Mouse (Mus musculus): Measurements from ENCODE around the gene Ikzf3.
A peak's percentile ranks its signal among the peaks of the same experiment; 100 is the strongest.

Gene Ikzf3

DNA sequence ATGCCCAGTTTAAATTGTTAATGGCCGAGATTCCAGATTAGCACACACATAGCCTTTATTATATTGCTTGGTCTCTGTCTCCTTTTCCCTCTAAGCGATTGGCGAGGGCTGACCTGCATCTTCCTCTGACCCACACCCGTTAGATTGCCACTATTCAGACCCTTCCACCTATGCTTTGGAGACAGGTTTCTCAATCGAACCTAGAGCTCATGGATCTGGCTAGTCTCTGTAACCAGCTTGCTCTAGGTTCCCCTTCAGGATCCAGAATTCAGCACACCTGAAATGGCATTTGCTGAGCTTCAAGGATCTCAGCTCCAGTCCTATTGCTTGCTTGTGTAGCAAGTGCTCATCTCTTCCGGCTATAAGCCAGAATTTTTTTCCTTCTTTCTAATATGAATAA is 23.6 kb upstream of the Ikzf3 start:
- DNase-seq (ENCODE audit: low spot score in 2 of 2) = no peak

DNA sequence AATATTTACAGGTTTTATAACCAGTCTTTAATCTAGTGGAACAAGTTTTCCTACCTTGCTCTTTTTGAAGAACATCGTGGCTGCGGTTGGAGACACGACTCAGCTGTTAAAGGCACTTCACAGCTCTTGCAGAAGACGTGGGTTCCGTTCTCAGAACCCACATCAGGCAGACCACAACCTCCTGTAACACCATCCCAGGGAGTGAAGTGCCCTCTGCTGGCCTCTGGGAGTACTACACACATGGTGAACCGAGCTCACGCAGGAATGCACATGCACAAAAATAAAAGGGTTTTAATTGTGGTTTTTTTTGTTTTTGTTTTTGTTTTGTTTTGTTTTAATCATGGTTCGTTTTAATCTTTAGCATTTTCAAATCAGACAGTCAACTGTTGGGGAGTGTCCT is 22.5 kb upstream of the Ikzf3 start:
- DNase-seq (ENCODE audit: low spot score in 2 of 2) = peak in 1 of 2 experiments; percentile 41

DNA sequence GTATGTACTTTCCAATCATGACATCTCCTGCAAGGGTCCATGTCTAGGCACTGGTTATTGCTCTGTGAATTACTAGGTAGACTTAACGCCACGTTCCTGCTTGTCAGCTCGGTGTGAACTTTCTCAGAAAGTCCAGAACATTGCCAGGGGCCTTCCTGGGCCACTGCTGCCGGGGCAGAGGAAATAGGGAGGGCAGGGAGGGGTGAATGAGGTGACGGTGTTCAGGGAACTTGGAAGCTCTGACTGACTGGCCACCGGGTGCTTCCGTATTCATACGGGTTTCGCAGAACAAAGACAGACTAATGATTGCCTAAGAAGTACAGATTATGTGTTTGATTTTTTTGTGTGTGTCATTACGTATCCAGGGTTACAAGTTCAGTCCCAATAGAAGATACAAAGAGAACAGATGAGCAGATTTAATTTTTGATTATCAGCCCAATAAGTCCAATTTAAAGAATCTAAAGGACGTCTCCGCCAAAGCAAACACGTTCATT is 18.1 kb upstream of the Ikzf3 start:
- DNase-seq (ENCODE audit: low spot score in 2 of 2) = no peak

DNA sequence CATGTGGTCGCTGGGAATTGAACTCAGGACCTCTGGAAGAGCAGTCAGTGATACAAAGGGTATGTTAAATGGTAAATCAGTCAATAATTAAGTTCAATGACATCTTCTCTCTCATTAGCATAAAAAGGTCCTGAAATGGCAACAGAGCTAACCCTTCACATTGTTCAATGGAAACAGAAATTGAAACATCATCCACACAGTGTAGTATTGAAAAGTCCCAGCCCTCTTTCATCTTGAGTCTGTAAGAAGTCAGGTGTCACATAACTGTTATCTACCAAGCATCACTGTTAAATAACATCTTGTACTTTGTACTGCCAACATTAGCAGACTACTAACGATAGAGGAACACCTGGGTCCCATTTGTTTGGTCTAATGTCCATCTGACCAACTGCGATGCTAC is 17.2 kb upstream of the Ikzf3 start:
- no peak for DNase-seq (ENCODE audit: low spot score in 2 of 2)

DNA sequence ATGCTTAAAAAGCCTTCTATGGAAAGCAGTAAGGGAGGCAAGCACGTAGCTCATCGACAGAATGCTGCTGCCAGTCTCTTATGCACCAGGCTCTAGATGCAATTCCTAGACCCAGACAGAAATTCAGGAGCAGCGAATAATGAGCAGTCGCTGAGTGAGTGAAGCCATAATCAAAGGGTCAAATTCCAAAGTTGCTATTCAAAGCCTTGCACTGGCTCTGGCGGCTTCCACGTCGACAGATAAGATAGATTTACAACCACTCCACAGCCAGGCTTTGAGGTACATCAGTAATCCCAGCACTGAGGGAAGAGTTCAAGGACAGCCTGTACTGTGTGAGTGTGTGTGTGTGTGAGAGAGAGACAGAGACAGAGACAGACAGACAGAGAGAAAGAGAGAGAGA is 15.1 kb upstream of the Ikzf3 start:
- DNase-seq (ENCODE audit: low spot score in 2 of 2) = no peak

DNA sequence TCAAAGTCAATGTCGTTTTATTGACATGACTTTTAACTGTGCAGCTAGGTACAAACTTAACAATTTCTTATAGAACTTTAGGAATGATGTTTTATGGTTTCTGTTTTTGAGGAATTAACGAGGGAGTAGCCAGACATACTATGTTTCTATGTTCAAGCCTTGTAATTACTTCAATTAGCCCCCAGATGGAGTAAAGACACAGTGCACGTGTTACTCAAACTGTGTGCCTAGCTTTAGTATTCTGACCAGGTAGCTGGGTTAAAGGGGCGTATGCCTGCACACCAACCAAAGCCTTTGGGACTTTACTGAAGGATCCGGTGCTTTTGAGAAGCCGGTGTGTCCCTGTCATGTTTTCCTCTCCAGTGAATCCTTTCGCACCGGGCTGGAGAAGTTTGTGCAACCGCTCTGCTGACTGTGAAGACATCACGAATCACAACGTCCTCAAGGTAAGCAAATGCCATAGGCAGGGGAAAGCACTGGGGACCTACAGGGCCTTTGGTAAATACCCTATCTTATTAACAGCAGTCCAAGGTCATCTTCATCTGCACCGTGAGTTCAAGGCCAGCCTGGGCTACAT is 9.4 kb upstream of the Ikzf3 start:
- DNase-seq (ENCODE audit: low spot score in 2 of 2) = no peak

DNA sequence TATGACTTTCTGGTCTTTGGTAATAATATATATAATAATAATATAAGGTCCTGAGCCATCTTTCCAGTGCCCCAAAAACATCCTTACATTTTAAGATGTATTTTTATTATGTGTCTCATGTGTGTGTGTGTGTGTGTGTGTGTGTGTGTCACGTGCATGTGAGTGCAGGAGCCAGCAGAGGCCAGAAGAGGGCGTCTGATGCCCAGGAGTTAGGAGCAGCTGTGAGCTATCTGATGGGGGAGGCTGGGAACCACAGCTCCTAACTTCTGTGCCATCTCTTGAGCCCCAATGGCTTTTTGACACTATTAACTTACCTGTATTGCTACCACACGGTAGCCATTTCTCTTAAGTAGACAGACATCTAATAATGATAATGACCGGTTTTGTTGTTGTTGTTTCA is 8.1 kb upstream of the Ikzf3 start:
- DNase-seq (ENCODE audit: low spot score in 2 of 2) = no peak

DNA sequence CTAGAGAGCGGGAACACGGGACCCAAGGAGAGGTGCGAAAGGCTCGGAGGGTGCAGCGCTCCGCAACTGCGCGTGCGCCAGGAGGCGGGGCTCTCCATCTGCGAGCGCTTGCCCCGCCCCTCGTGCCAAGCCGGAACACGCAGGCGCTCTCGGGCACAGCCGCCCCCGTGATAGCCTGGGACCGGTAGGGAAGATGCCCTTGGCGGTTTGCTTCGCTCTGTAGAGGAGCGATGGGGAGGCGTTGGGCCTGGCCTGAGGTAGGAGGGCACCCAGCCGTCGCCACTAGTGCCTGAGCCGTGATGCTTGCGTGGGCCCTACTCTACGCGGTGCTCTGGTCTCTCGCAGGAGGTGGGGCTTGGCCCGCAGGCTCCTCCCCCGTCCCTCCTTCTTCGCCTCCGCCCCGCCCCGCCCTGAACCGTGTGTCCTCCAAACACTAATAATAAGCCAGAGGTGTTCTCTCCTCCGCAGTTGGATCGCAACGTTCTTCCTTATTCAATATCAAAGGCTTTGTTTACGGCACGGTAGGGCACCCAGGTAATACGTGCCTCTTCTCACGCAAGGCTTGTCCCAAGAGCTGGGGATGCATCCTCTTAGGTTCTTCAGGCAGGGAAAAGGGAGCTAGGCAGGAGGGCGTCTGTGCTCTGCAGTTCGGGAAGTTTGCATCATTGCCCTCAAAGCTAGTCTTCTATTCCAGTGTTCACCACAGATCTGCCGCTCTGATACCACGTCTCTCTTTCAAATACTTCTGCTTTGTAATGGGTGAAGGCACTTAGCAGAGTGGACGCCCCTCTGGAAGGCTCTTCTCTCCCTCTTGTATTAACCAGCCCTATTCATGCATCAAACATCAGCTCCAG is 5.4 kb upstream of the Ikzf3 start, which contains the start of gene Zpbp2:
Gene Zpbp2 (plus strand): TSS at position 123 of the 854 bp plus-strand sequence.
- DNase-seq (ENCODE audit: low spot score in 2 of 2) = peak; percentile 93 to 97

DNA sequence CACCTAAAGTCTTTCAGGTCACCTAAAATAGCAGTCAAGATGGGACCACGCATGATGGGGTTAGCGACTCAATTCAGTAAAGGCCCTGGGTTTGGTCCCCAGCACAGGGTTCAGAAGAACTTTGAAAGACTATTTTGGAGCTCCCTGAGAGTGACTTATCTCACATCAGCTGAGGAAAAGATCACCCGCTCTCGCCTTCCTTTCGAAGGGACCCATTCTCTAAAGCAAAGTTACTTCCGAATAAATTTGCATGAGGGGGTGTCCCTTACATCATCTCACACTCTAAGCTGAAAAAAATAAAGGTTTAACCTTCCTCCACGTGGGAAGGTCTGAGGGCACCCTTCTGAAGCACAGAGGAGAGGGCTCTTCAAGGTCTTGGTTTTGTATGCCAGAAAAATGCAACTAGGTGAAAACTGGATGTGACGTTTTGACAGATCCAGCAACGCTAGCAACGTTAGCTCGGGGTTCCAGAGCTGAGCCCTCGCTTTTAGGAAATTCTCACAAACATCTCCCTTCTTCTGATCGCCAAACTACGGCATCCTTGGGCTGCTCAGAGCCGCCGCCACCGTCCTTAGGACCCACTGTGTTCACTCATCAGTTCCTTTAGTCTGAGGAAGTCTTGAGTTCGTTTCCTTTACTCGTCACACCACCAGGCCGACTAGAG is 4.6 kb upstream of the Ikzf3 start:
- DNase-seq (ENCODE audit: low spot score in 2 of 2) = peak; percentile 20 to 31

DNA sequence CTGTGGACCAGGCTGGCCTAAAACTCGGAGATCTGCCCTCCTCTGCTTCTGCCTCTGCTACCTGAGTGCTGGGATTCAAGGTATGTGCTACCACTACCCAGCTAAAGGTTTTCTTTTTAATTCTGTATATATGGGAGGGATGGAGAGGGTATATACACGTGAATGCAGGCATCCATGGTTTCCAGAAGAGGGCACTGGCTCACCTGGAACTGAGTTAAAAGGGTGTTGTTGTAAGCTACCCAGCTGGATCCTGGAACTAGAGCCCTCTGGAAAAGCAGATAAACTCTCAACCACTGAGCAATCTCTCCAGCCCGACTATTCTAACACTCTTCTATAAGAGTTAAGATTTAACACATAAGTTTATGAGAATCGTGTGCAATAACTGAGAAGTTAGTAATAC is 3.5 kb upstream of the Ikzf3 start:
- DNase-seq (ENCODE audit: low spot score in 2 of 2) = no peak

DNA sequence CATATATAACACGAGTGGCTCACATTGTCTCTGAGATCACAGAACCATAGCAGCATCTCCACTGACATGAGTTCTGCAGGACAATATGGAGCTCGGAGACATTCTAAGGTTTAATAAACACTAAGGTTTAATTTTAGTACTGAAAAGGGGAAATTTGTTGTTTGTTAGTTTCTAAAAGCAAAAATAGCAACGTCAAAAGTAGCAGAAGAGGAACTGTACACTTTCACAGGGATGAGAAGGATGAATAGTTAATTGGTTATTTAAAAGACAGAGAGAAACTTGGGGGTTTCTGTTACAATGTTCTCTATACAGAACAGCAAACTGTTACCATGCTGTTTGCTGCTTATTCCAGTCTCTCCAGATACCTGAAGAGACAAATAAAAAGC is 1.5 kb upstream of the Ikzf3 start:
- no peak for DNase-seq (ENCODE audit: low spot score in 2 of 2)

DNA sequence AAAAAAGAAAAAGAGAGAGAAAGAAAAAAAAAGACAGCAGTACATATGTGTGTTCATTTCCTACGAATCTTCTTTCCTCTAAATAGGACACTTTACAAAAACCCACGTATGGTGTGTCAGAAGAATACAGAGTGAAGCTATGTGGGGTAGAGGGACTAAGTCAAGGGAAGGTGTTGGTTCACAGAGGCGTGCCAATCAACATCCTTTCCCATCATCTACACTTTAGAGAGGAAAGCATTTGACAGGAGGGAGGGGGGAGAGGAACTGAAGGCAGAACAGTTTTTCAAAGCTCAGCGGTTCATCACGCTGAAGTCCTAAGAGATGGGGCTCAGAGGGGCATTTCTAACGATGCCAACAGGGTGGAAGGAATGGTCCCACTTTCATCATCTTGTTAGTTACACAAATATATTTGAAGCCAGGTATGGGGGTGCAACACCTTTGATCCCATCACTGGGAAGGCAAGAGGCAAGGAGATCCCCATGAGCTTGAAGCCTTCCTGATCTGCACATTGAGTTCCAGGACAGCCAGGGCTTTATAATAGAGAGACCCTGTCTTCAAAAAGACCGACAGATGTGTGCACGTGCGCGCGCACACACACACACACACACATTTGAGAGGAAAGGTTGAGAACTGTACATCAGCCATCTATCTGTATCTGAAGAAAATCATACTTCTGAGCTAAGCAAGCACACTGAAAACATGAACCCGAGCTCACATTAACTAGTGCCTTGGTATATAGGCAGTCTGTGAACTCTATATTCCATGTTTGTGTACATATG is 887 bp upstream of the Ikzf3 start:
- peak in 1 of 2 experiments; percentile 30 for DNase-seq (ENCODE audit: low spot score in 2 of 2)

DNA sequence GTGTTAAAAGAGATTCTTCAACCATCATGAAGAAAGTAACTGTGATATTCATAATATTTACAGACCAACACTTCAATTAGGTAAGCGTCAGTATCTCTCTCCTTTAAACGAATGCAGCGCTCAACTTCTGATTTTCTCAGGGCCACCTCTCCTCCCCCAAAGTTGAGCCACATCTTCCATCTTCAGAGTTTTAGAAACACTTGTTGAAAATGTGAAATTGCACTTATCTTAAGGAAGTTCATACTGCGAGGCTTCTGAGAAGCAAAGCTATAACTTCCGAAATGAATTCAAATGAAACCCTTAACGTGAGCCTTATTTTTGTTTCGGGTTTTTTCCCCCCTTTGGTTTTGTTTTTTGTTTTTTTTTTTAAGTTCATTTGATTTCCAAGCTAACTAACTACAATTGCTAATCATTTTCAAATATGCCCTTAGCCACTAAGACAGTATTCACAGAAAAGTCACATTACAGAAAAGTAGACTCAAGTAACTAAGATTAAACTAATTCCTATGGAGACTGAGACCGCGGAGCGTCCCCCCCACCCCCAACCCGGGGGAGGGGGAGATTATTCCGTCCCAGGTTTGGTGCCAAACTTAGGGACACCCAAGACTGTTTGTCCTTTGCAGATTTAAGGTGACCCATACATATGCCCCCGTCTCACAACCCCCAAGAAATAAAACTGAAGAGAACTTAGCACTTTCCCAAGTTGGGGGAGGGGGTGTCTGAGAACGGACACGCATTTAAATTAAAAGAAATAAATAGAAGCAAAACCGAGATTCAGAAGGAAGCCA is 747 bp downstream of the Ikzf3 start:
- DNase-seq (ENCODE audit: low spot score in 2 of 2) = no peak

DNA sequence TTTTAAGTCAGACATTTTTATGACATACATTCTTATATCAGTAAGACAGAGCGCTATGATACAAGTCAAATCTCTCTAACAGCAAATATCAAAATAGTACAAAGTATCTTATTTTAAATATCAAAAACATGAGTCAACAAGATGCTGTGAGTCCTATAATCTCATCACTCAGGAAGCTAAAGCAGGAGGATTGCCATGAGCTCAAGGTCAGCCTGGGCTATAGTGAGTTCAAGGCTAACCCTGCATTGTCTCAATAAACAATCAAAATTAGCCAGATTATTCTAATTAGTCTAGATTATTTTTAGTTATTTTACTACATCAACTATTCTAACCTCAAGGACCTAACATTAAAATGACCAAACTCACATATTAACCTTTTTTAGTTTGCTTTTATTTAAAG is 2.4 kb downstream of the Ikzf3 start:
- no peak for DNase-seq (ENCODE audit: low spot score in 2 of 2)

DNA sequence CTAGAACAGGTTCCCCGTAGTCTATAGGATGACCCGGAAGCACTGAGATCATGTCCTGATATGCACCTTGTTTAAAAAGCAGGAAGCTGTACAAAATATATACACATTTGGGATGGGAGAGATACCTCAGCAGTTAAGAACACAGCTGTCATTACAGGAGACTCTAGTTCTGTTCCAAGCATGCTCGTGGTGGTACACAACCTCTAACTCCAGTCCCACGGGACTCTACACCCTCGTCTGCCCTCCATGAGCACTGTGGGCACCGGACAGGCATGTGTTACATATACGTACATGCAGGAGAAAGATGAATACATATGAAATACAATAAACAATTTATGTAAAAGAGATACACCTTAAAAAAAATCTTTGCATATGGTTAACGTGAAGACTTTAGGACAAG is 3.3 kb downstream of the Ikzf3 start:
- no peak for DNase-seq (ENCODE audit: low spot score in 2 of 2)

DNA sequence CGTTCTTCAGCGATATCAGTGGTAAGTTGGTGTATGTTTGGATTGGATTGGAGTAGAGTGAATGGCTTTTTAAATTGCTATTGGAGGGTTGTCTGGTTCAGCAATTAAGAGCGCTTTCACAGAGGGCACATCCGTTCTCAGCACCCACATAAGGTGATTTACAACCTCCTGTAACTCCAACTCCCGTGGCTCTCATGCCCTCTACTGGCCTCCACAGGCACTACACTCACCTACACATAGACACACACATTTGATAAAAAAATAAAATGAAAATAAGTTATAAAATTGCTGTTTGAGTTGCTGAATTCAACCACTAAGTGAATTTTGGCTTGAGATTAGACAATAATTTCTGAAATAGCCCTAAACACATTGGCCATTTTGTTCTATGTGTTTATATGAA is 5.5 kb downstream of the Ikzf3 start:
- DNase-seq (ENCODE audit: low spot score in 2 of 2) = no peak

DNA sequence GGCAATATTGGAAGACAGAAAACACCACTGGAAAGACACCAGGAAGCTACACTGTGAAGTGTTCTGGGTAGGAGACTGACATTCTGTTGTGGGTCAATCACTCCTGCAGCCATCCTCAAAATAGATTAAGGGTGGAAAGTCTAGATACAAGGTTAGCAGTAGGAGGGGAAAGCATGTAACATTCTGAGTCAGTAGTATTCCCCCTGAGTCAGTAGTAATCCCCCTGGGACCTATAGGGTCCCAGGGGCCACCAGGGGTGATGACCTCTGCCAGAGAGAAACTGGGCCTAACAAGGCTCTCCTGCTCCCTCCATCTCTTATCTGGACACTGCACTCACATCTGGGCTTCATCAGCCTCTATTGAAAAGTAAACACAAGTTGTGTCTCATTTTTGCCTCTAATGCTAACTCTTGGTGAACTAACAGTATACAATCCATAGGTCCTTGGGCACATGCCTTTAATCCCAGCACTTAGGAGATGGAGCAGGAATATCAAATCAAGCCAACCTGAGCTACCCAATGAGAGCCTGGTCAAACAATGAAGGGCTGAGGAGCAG is 8.3 kb downstream of the Ikzf3 start:
- DNase-seq (ENCODE audit: low spot score in 2 of 2) = no peak

DNA sequence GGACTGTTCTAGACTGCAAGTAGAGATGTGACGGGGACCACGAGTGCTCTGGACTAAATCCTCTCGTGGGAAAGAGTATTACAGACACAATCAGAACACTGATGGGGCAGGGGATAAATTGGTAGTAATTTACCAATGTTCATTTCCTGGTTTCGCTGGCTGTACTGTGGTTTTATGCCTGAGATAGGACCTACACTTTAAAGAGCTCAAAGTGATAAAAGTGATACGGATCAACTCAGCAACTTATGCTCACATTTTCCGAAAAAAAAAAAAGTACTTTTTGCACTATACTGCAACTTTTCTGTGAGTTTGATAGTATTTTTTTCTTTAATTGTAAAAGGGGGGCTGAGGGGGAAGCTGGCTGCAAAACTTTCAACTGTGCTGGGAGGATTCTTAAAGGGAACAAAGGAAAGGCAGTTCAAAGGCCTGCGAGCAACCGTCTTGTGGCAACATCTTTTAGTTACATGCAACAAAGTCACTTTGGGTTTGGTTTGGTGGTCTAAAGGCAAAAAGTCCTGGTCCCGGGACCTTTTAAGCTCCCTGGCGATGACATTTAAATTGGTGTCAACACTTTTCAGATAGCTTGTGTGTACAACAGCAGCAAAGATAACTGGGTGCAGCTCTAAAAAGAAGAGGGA is 18.9 kb downstream of the Ikzf3 start:
- DNase-seq (ENCODE audit: low spot score in 2 of 2) = peak; percentile 60 to 65

DNA sequence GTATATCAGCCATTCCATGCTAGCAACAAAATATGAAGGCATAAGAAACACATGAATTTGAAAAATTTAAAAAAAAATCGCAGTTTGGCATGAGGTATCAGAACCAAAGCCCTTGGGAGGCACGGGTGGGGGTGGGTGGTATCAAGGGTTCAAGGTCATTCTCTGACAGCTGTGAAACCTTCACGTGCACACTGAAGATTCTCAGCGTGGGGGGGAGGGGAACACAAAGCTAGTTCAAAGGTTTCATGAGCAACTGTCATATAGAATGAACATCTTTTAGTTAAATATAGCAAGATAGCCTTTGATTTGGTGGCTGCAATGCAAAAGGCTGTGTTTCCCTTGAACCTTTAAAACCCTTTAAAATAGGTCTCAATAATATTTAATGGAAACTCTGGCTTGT is 20.7 kb downstream of the Ikzf3 start:
- DNase-seq (ENCODE audit: low spot score in 2 of 2) = peak; percentile 69 to 74

DNA sequence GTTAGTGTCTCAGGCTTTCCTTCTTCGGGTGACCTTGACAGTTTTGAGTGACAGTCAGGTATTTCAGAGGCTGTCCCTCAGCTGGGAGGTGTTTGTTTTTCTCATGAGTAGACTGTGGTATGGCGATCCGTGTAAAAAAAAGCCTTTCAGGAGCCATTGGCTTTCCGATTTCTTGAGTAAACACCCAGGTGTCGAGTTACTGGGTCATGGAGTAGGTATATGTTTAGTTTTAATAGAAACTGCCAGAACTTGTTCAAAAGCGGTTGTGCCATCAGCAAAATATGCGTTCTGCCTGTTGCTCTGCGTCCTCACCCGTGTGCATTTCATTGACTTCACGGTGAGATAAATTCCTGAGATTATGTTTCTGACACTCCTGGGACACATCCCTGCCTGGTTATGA is 25.4 kb downstream of the Ikzf3 start:
- DNase-seq (ENCODE audit: low spot score in 2 of 2) = no peak
